Mouse (Mus musculus) liver, embryonic 14.5 days (tissue): Measurements from ENCODE around the gene Zfp451. TPM values are rescaled to one million over a fixed set of nuclear protein-coding genes. Genes with fewer than 3 reads are reported as not detected.

Experiments
- ATAC-seq: fragments of 200-750 bp; cut with Nextera tagmentation; 2 replicates; pipeline ENCODE4 v1.8.0; 2017; ENCODE audit warnings: moderate number of reproducible peaks, mild to moderate bottlenecking, moderate library complexity; ENCODE audit not compliant: insufficient read depth
- DNase-seq, 3 experiments: peaks; one replicate each; pipeline ENCODE4 v3.0.0-alpha.2; 2012 to 2013; ENCODE audit warnings: low read depth in 3 of 3, low spot score in 3 of 3
- H3K27ac ChIP-seq: fragments of 300-500 bp; sonication (generic); 2 replicates; pipeline ENCODE4 v1.5.1; 2014; ENCODE audit warnings: moderate library complexity, mild to moderate bottlenecking, control low read depth, inconsistent platforms
- H3K27me3 ChIP-seq: fragments of 300-500 bp; sonication (generic); 2 replicates; pipeline ENCODE4 v1.6.1; 2014; ENCODE audit warnings: mild to moderate bottlenecking, low read length, moderate library complexity; ENCODE audit not compliant: control insufficient read depth, insufficient read depth
- H3K36me3 ChIP-seq: fragments of 300-500 bp; sonication (generic); replicated peaks from 2 replicates; pipeline ENCODE4 v1.6.1; 2014; ENCODE audit warnings: low read depth; ENCODE audit not compliant: control insufficient read depth, insufficient read depth
- H3K4me1 ChIP-seq, 2 experiments: fragments of 200-500 bp in 1 of 2; fragments of 300-500 bp in 1 of 2; sonication (generic) in 1 of 2; replicated peaks; 2 replicates each; pipeline ENCODE4 v1.6.1; 2012 to 2014; ENCODE audit warnings: antibody characterized with exemption in 1 of 2, inconsistent platforms in 1 of 2, low read length in 1 of 2; ENCODE audit not compliant: control insufficient read depth in 2 of 2, insufficient read depth in 2 of 2
- H3K4me2 ChIP-seq: fragments of 300-500 bp; sonication (generic); 2 replicates; pipeline ENCODE4 v1.6.1; 2014; ENCODE audit warnings: low read depth, mild to moderate bottlenecking, control low read depth, moderate library complexity
- H3K4me3 ChIP-seq, 2 experiments: fragments of 200-500 bp in 1 of 2; fragments of 300-500 bp in 1 of 2; sonication (generic) in 1 of 2; 2 replicates each; pipeline ENCODE4 v1.5.1; 2012 to 2014; ENCODE audit warnings: low read depth in 2 of 2, low read length in 2 of 2, mild to moderate bottlenecking in 2 of 2, control low read depth in 1 of 2, inconsistent platforms in 1 of 2, moderate library complexity in 1 of 2; ENCODE audit not compliant: insufficient read depth in 1 of 2
- H3K9ac ChIP-seq: fragments of 300-500 bp; sonication (generic); replicated peaks from 2 replicates; pipeline ENCODE4 v1.6.1; 2014; ENCODE audit warnings: mild to moderate bottlenecking, control low read depth, moderate library complexity
- H3K9me3 ChIP-seq: fragments of 300-500 bp; sonication (generic); 2 replicates; pipeline ENCODE4 v1.6.1; 2016; ENCODE audit warnings: low read length, mixed read lengths; ENCODE audit not compliant: control insufficient read depth
- CTCF ChIP-seq: IDR thresholded peaks from 2 replicates; pipeline ENCODE4 v1.5.1; 2016; ENCODE audit warnings: antibody characterized with exemption, low read depth, control low read depth
- EP300 ChIP-seq: IDR thresholded peaks from 2 replicates; pipeline ENCODE4 v1.6.1; 2016; ENCODE audit warnings: antibody characterized with exemption, low read depth
- WGBS: fragments of 180-500 bp; shearing (Covaris S2); extraction: QIAGEN DNeasy Blood & Tissue Kit; methylation state at CpG from one replicate; pipeline ENCODE4 v1.1.7; 2014; ENCODE audit not compliant: insufficient replicate concordance; 5-methylcytosine and 5-hydroxymethylcytosine counted together
- polyA plus RNA-seq, 2 experiments: library from polyadenylated mRNA; depleted of rRNA in 1 of 2; stranded (reverse) in 1 of 2; unstranded in 1 of 2; fragments of >200 nt; fragmentation: Nextera tagmentation in 1 of 2; extraction: Ambion mirVana in 1 of 2; gene quantifications; 2 replicates each; pipeline versions ENCODE4 v1.2.1 to v1.2.3; 2012 to 2014

Zfp451 gene
- polyA plus RNA-seq, 2 experiments = 5.6 to 6.1 TPM

DNA sequence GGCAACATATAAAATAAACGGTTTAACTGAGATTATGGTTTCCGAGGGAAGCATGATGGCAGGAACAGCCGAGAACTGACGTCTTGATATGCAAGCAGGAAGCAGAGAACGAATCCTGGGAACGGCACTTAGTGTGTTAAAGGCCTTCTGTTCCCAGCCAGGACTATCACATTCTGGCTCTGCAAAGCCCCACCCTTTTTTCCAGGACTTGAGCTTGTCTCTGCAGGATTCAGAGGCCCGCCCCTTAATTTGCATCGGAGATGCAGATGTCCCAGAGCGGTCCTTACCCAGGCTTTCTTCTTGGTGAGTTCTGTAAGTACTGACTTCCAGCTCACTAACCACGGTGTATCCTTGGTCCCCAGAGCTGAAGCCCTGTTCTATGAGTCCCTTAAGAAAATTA, 99.6 kb downstream of the Zfp451 start:
- Histone ChIP-seq H3K4me3 (no peak overlapping the region), H3K9me3 (no peaks in the 10 kb centered on the region), H3K9ac (no peak overlapping the region), H3K4me2 (no peak overlapping the region), H3K27me3 (peaks cover 5% of the 10 kb centered on the region), H3K36me3 (no peaks in the 10 kb centered on the region), H3K27ac (no peak overlapping the region), H3K4me1 (peaks cover 0 to 4% of the 10 kb centered on the region in 2 experiments; a peak in 1 of 4 replicates)
- DNase-seq = no peak
- WGBS = 9% methylated on average over 10 of the region's 10 CpGs
- TF ChIP-seq EP300 (no peak), CTCF (no peak)
- no peak for ATAC-seq

DNA sequence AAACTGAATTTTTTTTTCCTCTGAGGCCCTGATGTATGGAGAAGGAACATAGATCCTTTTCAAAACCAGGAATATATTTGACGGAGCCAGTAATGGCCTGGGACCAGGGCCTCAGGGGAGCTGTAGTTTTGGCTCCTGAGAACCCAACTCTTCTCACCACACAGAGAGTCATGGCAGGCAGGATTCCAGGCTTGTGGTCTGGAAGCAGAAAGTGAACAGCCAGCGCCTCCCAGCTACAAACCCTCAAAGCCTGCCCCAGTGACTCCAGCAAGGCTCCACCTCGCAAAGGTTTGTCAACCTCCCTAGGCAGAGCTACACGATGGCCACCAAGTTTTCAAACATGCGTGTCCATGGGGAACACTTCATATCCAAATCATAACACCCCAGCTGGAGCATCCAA, 102.4 kb downstream of the Zfp451 start:
- Histone ChIP-seq H3K9ac (no peak overlapping the region), H3K4me3 (no peak overlapping the region), H3K4me1 (peaks cover 0 to 6% of the 10 kb centered on the region in 2 experiments; a peak in 2 of 4 replicates), H3K27ac (no peak overlapping the region), H3K9me3 (no peaks in the 10 kb centered on the region), H3K4me2 (no peak overlapping the region), H3K36me3 (no peaks in the 10 kb centered on the region), H3K27me3 (peaks cover 5% of the 10 kb centered on the region)
- DNase-seq = no peak
- TF ChIP-seq EP300 (no peak), CTCF (no peak)
- ATAC-seq = no peak
- WGBS = 69% methylated on average over 5 of the region's 5 CpGs

Other genes with a start within 250 kb of the Zfp451 start
- gene Prim2, start 144.8 kb downstream of the Zfp451 start, polyA plus RNA-seq (2012; rRNA removed) = 23.4 and 34.1 TPM in 2 replicates
- 38.1 and 40.7 TPM in 2 replicates for gene Prim2, start 144.8 kb downstream of the Zfp451 start, polyA plus RNA-seq (2014; fragmentation: Nextera tagmentation; extraction: Ambion mirVana)
- gene Rab23, start 94.7 kb downstream of the Zfp451 start, polyA plus RNA-seq (2012; rRNA removed) = 2.1 and 2.5 TPM in 2 replicates
- gene Rab23, start 94.7 kb downstream of the Zfp451 start, polyA plus RNA-seq (2014; fragmentation: Nextera tagmentation; extraction: Ambion mirVana) = 2.9 and 3.8 TPM in 2 replicates
- gene Bag2, start 56.8 kb downstream of the Zfp451 start, polyA plus RNA-seq (2012; rRNA removed) = 27.5 and 30.2 TPM in 2 replicates
- gene Bag2, start 56.8 kb downstream of the Zfp451 start, polyA plus RNA-seq (2014; fragmentation: Nextera tagmentation; extraction: Ambion mirVana) = 45.4 and 45.9 TPM in 2 replicates
- 0.37 and 0.49 TPM in 2 replicates for gene Bend6, start 93.2 kb upstream of the Zfp451 start, polyA plus RNA-seq (2012; rRNA removed)
- 0.47 and 0.82 TPM in 2 replicates for gene Bend6, start 93.2 kb upstream of the Zfp451 start, polyA plus RNA-seq (2014; fragmentation: Nextera tagmentation; extraction: Ambion mirVana)
- 4.3 and 5.0 TPM in 2 replicates for gene Dst, start 93.6 kb upstream of the Zfp451 start, polyA plus RNA-seq (2012; rRNA removed)
- gene Dst, start 93.6 kb upstream of the Zfp451 start, polyA plus RNA-seq (2014; fragmentation: Nextera tagmentation; extraction: Ambion mirVana) = 4.3 and 4.9 TPM in 2 replicates